Mouse (Mus musculus) midbrain, embryonic 11.5 days (tissue): ENCODE results near the gene Galnt15. TPM values are rescaled to one million over a fixed set of nuclear protein-coding genes. Genes with fewer than 3 reads are reported as not detected.

Experiments used
- ATAC-seq: fragments of 200-750 bp; cut with Nextera tagmentation; 2 replicates; pipeline ENCODE4 v1.8.0; 2017; ENCODE audit warnings: moderate TSS enrichment, moderate library complexity; ENCODE audit not compliant: low FRiP score
- DNase-seq: peaks from one replicate; pipeline ENCODE4 v3.0.0; 2015; ENCODE audit warnings: low spot score; ENCODE audit errors: missing footprints
- H3K27ac ChIP-seq: fragments of 300-500 bp; sonication (generic); 2 replicates; pipeline ENCODE4 v1.5.1; 2014; ENCODE audit warnings: low read depth, low read length
- H3K27me3 ChIP-seq: fragments of 300-500 bp; sonication (generic); 2 replicates; pipeline ENCODE4 v1.6.1; 2014; ENCODE audit warnings: mild to moderate bottlenecking, low read length, moderate library complexity, mixed read lengths; ENCODE audit not compliant: control insufficient read depth, insufficient read depth
- H3K36me3 ChIP-seq: fragments of 300-500 bp; sonication (generic); 2 replicates; pipeline ENCODE4 v1.6.1; 2014; ENCODE audit warnings: mild to moderate bottlenecking, low read length, moderate library complexity, mixed read lengths; ENCODE audit not compliant: control insufficient read depth, insufficient read depth
- H3K4me1 ChIP-seq: fragments of 300-500 bp; sonication (generic); 2 replicates; pipeline ENCODE4 v1.6.1; 2014; ENCODE audit warnings: low read length; ENCODE audit not compliant: control insufficient read depth, insufficient read depth
- H3K4me2 ChIP-seq: fragments of 300-500 bp; sonication (generic); 2 replicates; pipeline ENCODE4 v1.6.1; 2014; ENCODE audit warnings: mild to moderate bottlenecking, moderate library complexity
- H3K4me3 ChIP-seq: fragments of 300-500 bp; sonication (generic); 2 replicates; pipeline ENCODE4 v1.5.1; 2014; ENCODE audit warnings: low read depth, low read length
- H3K9ac ChIP-seq: fragments of 300-500 bp; sonication (generic); 2 replicates; pipeline ENCODE4 v1.6.1; 2014; ENCODE audit warnings: low read length
- H3K9me3 ChIP-seq: fragments of 300-500 bp; sonication (generic); 2 replicates; pipeline ENCODE4 v1.6.1; 2016; ENCODE audit warnings: low read length; ENCODE audit not compliant: control insufficient read depth
- WGBS: fragments of 180-500 bp; shearing (Covaris S2); extraction: QIAGEN DNeasy Blood & Tissue Kit; methylation state at CpG from one replicate; pipeline ENCODE4 v1.1.7; 2014; 5-methylcytosine and 5-hydroxymethylcytosine counted together
- polyA plus RNA-seq: library from polyadenylated mRNA; unstranded; fragments of >200 nt; fragmentation: Nextera tagmentation; extraction: Ambion mirVana; gene quantifications from 2 replicates; pipeline ENCODE4 v1.2.1, GENCODE M21; 2014

Gene Galnt15
- polyA plus RNA-seq, result 0.08 and 0.11 TPM in 2 replicates

DNA sequence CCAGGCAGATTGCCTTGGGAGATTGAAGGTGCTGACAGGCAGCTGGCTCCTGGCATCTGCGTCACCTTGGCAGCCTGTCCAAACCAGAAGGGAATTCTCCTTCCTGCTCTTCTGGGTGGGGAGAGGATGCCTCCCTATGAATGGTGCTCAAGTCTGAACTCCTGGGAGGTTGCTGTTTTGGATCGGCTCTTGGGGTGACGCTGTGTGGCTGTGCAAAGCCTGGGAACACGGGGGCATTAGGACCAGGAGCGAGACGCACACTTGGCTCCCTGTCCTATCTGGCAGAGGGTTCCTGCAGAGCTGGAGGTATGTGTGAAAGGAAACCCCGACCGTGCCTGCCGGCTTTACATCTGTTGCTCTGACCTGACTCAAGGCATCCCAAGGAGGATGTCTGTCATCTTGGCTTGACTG lies at the start of gene Galnt15:
Galnt15 (plus strand) TSS at position 309 of the 411 bp plus-strand sequence.
- DNase-seq (no peak), ATAC-seq (no peak)
- H3K9ac ChIP-seq, result no peak within 1 kb of the TSS
- H3K4me2 ChIP-seq, result no peak within 1 kb of the TSS
- WGBS, result 23% methylated on average over 9 of the region's 9 CpGs
- H3K27me3 ChIP-seq, result no peaks in the 10 kb centered on the region
- H3K9me3 ChIP-seq, result no peaks in the 10 kb centered on the region
- H3K4me3 ChIP-seq, result no peak within 1 kb of the TSS
- H3K36me3 ChIP-seq, result no peaks in the 10 kb centered on the region
- H3K4me1 ChIP-seq, result peaks cover 2% of the 10 kb centered on the region; the same call in 1 of the 2 replicates
- H3K27ac ChIP-seq, result no peak within 1 kb of the TSS

DNA sequence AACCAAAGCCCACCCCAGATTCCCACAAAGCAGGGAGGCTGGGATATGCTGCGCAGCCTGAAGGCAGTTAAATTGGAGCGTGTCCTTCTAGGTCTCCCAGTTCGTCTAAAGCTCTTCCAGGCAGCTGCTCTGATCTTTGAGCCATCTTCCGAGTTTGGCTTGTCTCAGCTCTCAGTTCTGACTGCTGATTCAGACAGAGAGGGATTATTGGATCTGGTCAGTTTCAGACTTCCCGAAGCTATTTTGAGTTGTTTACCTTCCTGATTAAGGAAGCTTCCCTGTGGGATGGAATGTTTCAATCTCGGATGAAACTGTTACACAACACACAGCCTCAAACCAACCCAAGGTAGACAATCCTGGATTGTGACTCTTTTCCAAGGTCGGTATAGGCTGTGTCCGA lies 34.8 kb upstream of the Galnt15 start:
- no peak overlapping the region for H3K27ac ChIP-seq
- no peak overlapping the region for H3K4me2 ChIP-seq
- H3K4me3 ChIP-seq, result no peak overlapping the region
- H3K9me3 ChIP-seq, result no peaks in the 10 kb centered on the region
- 54% methylated on average over 8 of the region's 8 CpGs for WGBS
- H3K4me1 ChIP-seq, result no peaks in the 10 kb centered on the region
- no peaks in the 10 kb centered on the region for H3K27me3 ChIP-seq
- no peaks in the 10 kb centered on the region for H3K36me3 ChIP-seq
- ATAC-seq (no peak), DNase-seq (no peak)
- H3K9ac ChIP-seq, result no peak overlapping the region

DNA sequence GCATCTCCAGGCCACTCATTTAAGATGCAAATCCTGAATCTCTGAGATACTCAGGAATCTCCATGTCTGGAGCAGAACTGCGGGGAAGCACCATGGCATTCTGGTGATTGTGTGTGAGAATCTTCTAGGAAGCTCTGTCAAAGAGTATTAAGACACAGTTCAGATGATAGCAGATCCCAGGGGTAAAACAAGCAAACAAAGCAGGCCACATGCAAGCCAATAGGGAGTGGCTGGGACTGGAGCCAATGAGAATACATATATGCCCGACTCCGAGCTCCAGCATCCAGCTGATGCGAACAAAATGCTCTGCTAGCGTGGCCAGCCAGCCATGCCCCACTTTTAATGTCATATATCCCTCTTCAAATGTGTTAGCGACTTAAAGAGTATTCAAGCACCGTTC lies 27.8 kb upstream of the Galnt15 start:
- 73% methylated on average over 7 of the region's 7 CpGs for WGBS
- Histone ChIP-seq H3K27ac (no peak overlapping the region), H3K4me3 (no peak overlapping the region), H3K27me3 (no peaks in the 10 kb centered on the region), H3K9ac (no peak overlapping the region), H3K4me1 (0 out of 2 replicates have a peak, but pooled peaks cover 6% of the 10 kb centered on the region), H3K36me3 (no peaks in the 10 kb centered on the region), H3K9me3 (no peaks in the 10 kb centered on the region), H3K4me2 (no peak overlapping the region)
- ATAC-seq (no peak), DNase-seq (no peak)

DNA sequence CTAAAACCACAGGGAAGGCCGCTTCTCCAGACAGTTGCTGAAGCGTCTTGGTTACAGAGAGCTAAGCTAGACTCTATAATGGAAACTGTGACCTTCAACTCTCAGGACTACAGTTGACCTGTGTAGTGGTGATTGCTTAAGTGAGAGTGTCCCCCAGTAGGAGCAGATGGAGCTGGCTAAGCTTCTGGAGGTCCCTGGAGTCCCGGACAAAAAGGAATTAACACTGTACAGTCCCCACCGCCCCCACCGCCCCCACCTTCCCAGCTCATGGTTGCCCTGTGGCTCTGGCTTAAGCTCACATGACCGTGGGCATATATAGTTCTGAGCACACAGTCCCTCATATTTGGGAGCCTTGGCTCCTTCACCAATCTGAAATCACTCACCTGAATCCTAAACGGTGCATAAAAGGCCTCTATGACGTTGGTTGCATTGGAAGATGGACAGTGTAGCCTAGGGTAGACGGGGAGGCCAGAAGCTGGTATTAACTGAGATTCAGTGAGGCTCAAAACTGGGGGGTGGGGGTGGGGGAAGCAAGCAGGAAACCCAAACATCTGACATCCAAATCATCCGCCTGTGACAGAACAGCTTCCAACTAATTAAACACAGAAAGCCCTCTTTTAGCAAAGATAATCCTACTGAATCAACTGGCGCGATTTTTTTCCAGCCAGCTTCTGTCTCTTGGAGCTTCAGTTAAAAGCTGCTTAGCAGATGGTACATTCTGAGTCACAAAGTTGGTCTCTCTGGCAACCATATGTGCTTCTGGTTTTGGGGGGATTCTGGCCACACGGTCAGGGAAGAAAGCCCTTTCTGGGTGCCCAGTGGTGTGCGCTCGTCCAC lies 26.1 kb upstream of the Galnt15 start:
- DNase-seq (peak; percentile 84), ATAC-seq (peak; percentile 55; the same call in 1 of the 2 replicates)
- peak overlapping the region; percentile 48; the same call in 1 of the 2 replicates for H3K27ac ChIP-seq

GRCm38 (mm10) chr14:32003904-32004596 lies 24.7 kb upstream of the Galnt15 start:
- Histone ChIP-seq H3K36me3 (no peaks in the 10 kb centered on the region), H3K9ac (no peak overlapping the region), H3K9me3 (no peaks in the 10 kb centered on the region), H3K27ac (no peak overlapping the region), H3K4me1 (0 out of 2 replicates have a peak, but pooled peaks cover 6% of the 10 kb centered on the region), H3K4me2 (no peak overlapping the region), H3K27me3 (no peaks in the 10 kb centered on the region), H3K4me3 (no peak overlapping the region)
- 82% methylated on average over 7 of the region's 7 CpGs for WGBS
- DNase-seq (no peak), ATAC-seq (no peak)

More for the DNA sequence above, 26.1 kb upstream of the Galnt15 start:
- 59% methylated on average over 15 of the region's 15 CpGs for WGBS
- Histone ChIP-seq H3K36me3 (no peaks in the 10 kb centered on the region), H3K4me1 (0 out of 2 replicates have a peak, but pooled peaks cover 6% of the 10 kb centered on the region), H3K4me2 (no peak overlapping the region), H3K27me3 (no peaks in the 10 kb centered on the region), H3K9me3 (no peaks in the 10 kb centered on the region), H3K4me3 (no peak overlapping the region), H3K9ac (no peak overlapping the region)

DNA sequence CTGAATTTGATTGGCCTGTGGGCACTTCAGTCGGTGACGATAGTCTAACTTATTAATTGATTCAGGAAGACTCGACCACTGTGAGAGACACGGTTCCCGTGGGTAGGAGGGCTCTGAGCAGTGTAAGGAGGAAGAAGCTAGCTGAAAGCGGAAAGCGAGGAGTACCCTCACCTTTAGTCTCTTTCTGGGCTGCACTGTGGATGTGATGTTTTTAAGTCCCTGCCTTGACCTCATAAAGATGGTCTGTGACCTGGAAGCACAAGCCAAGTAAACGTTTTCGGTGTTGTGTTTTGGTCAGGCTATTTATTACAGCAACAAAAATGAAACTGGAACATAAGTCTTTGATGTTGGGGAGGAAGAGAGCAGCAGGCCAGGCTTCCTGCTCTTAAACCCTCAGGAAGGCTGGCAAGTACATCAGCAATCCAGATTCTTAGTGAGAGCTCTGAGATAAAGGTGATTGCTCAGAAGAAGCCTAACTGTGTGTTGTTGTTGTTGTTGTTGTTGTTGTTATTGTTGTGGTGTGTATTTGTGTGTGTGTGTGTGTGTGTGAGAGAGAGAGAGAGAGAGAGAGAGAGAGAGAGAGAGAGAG lies 23.0 kb upstream of the Galnt15 start:
- Histone ChIP-seq H3K4me2 (no peak overlapping the region), H3K27ac (no peak overlapping the region), H3K27me3 (no peaks in the 10 kb centered on the region), H3K36me3 (no peaks in the 10 kb centered on the region), H3K4me3 (no peak overlapping the region), H3K9ac (no peak overlapping the region), H3K4me1 (0 out of 2 replicates have a peak, but pooled peaks cover 6% of the 10 kb centered on the region), H3K9me3 (no peaks in the 10 kb centered on the region)
- peak; percentile 56 for DNase-seq
- 87% methylated on average over 9 of the region's 9 CpGs for WGBS
- no peak for ATAC-seq

DNA sequence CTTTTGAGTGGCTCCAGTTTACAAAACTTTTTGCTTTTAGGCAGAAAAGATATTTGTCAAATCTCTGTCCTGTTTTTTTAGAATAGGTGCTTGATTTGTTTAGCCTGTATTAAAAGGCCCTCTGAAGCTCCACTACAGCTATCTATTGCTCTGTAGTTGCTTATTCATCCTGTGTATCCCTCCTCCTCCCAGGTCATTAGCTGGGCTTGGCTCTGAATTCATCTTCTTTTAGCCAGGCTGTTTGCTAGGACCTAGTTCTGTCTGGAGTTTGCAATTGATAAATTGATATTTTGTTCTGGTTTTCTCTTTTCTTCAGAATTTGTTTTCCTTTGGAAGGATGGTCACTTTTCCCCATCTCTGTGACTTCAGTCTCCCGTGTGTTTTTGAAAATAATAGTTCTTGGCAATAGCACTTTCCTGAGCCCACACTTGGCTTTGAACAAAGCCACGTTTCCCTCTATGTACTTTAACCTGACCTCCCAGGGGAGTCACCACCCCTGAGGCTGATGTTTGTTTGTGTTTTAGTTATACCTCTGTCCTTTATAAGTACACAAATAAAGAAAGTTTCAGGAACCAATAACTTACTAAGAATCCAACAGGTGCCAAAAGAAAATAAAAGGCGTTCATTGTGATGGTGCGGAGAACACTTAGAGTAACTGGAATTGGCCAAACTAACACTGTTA lies 21.0 kb upstream of the Galnt15 start:
- WGBS, result 87% methylated on average over 4 of the region's 4 CpGs

GRCm38 (mm10) chr14:32009715-32010114 lies 19.1 kb upstream of the Galnt15 start:
- no peak overlapping the region for H3K4me2 ChIP-seq
- H3K4me1 ChIP-seq, result no peaks in the 10 kb centered on the region
- ATAC-seq (no peak), DNase-seq (no peak)
- no peaks in the 10 kb centered on the region for H3K27me3 ChIP-seq
- no peak overlapping the region for H3K27ac ChIP-seq
- H3K9me3 ChIP-seq, result no peaks in the 10 kb centered on the region
- no peak overlapping the region for H3K4me3 ChIP-seq
- no peaks in the 10 kb centered on the region for H3K36me3 ChIP-seq
- WGBS, result 73% methylated on average over 2 of the region's 2 CpGs
- no peak overlapping the region for H3K9ac ChIP-seq

More for the DNA sequence above, 21.0 kb upstream of the Galnt15 start:
- Histone ChIP-seq H3K27ac (no peak overlapping the region), H3K9ac (no peak overlapping the region), H3K4me2 (no peak overlapping the region), H3K27me3 (no peaks in the 10 kb centered on the region), H3K9me3 (no peaks in the 10 kb centered on the region), H3K4me3 (no peak overlapping the region), H3K36me3 (no peaks in the 10 kb centered on the region), H3K4me1 (0 out of 2 replicates have a peak, but pooled peaks cover under 1% of the 10 kb centered on the region)
- ATAC-seq, result no peak
- DNase-seq, result peak; percentile 37
